Mouse (Mus musculus) lung, postnatal 0 days (tissue): Measurements from ENCODE around the gene Cbl. TPM values are rescaled to one million over a fixed set of nuclear protein-coding genes. Genes with fewer than 3 reads are reported as not detected.
A peak's percentile ranks its signal among the peaks of the same experiment; 100 is the strongest.

Source experiments
- ATAC-seq: fragments of 200-750 bp; cut with Nextera tagmentation; 2 replicates; pipeline ENCODE4 v1.8.0; 2017; ENCODE audit warnings: moderate library complexity
- DNase-seq: peaks from one replicate; pipeline ENCODE4 v3.0.0-alpha.2; 2016; ENCODE audit warnings: low spot score
- H3K27ac ChIP-seq: fragments of 300-500 bp; sonication (generic); 2 replicates; pipeline ENCODE4 v1.5.1; 2014; ENCODE audit warnings: antibody characterized with exemption, mild to moderate bottlenecking, low read length, mixed read lengths
- H3K27me3 ChIP-seq: fragments of 300-500 bp; sonication (generic); replicated peaks from 2 replicates; pipeline ENCODE4 v1.6.1; 2014; ENCODE audit warnings: low read length, mixed read lengths; ENCODE audit not compliant: insufficient read depth
- H3K36me3 ChIP-seq: fragments of 300-500 bp; sonication (generic); 2 replicates; pipeline ENCODE4 v1.6.1; 2014; ENCODE audit warnings: low read length, mixed read lengths; ENCODE audit not compliant: insufficient read depth
- H3K4me1 ChIP-seq: fragments of 300-500 bp; sonication (generic); 2 replicates; pipeline ENCODE4 v1.6.1; 2014; ENCODE audit warnings: antibody characterized with exemption, low read depth, low read length, mixed read lengths; ENCODE audit not compliant: insufficient read depth
- H3K4me2 ChIP-seq: fragments of 300-500 bp; sonication (generic); replicated peaks from 2 replicates; pipeline ENCODE4 v1.6.1; 2014; ENCODE audit warnings: low read depth, mild to moderate bottlenecking, low read length, moderate library complexity, mixed read lengths
- H3K4me3 ChIP-seq: fragments of 300-500 bp; sonication (generic); 2 replicates; pipeline ENCODE4 v1.5.1; 2014; ENCODE audit warnings: low read depth, low read length
- H3K9ac ChIP-seq: fragments of 300-500 bp; sonication (generic); replicated peaks from 2 replicates; pipeline ENCODE4 v1.6.1; 2014; ENCODE audit warnings: low read depth, mild to moderate bottlenecking
- H3K9me3 ChIP-seq: fragments of 300-500 bp; sonication (generic); 2 replicates; pipeline ENCODE4 v1.6.1; 2016; ENCODE audit warnings: low read length, mixed read lengths
- CTCF ChIP-seq: IDR thresholded peaks from 2 replicates; pipeline ENCODE4 v1.5.1; 2016; ENCODE audit warnings: antibody characterized with exemption, mild to moderate bottlenecking
- EP300 ChIP-seq: IDR thresholded peaks from 2 replicates; pipeline ENCODE4 v1.6.1; 2016; ENCODE audit warnings: antibody characterized with exemption, mild to moderate bottlenecking, control low read depth
- WGBS: fragments of 180-500 bp; shearing (Covaris S2); extraction: QIAGEN DNeasy Blood & Tissue Kit; methylation state at CpG from one replicate; pipeline ENCODE4 v1.1.7; 2014; 5-methylcytosine and 5-hydroxymethylcytosine counted together
- polyA plus RNA-seq: library from polyadenylated mRNA; unstranded; fragments of >200 nt; fragmentation: Nextera tagmentation; extraction: Ambion mirVana; gene quantifications from 2 replicates; pipeline ENCODE4 v1.2.1, GENCODE M21; 2015

The Cbl gene
- polyA plus RNA-seq, 1 experiment from 2014 or later, result 6.8 TPM

DNA sequence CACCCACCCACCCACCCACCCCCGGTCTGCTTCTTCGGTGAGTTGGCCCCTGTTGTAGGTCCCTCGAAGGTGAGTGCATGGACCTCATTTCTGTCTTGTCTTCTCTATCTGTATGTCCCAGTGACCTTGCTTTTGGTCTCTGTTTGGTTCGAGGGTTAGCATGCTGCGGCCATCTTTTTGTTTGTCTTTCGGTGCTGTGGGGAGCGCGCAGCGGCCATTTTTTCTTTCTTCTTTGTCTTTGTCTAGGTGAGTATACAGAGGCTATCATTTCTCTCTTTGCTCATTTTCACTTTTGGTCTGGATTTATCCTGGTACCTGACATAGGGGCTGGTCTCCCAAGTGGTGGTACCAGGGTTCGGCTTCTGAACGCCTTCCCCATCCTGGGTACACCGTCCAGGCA is 55.0 kb downstream of the Cbl start:
- no peak for TF ChIP-seq EP300
- no peak for TF ChIP-seq CTCF
- H3K27me3 ChIP-seq, result no peaks in the 10 kb centered on the region
- 98% methylated on average over 12 of the region's 12 CpGs for WGBS

DNA sequence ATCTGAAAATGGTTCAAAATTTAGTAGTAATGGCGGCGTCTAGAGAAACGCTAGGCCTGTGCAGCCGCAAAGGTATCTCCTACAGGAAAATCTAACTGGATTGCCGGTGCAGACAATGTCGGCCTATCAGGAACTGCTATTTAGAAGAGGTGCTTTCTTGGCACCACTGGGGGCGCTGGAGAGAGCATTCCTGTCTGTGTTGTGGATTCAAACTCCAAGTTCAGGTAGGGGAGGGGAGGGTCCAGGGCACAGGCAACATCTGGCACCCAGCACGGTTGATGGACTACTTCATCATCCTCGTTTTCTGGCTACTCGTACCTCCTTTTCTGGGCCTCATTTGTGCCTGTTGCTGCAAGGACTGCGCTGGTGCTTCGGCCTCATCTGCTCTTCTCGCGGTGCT is 55.5 kb downstream of the Cbl start:
- Histone ChIP-seq H3K36me3 (no peaks in the 10 kb centered on the region), H3K9ac (no peak overlapping the region), H3K4me2 (no peak overlapping the region), H3K9me3 (no peaks in the 10 kb centered on the region), H3K4me3 (no peak overlapping the region), H3K4me1 (no peaks in the 10 kb centered on the region), H3K27ac (no peak overlapping the region), H3K27me3 (no peaks in the 10 kb centered on the region)
- DNase-seq (no peak), ATAC-seq (no peak)
- TF ChIP-seq CTCF (peak; percentile 52), EP300 (no peak)
- 85% methylated on average over 14 of the region's 14 CpGs for WGBS

More for the DNA sequence above, 55.0 kb downstream of the Cbl start:
- Histone ChIP-seq H3K9ac (no peak overlapping the region), H3K9me3 (no peaks in the 10 kb centered on the region), H3K4me2 (no peak overlapping the region), H3K4me3 (no peak overlapping the region), H3K27ac (no peak overlapping the region), H3K36me3 (no peaks in the 10 kb centered on the region), H3K4me1 (no peaks in the 10 kb centered on the region)
- DNase-seq (no peak), ATAC-seq (no peak)

DNA sequence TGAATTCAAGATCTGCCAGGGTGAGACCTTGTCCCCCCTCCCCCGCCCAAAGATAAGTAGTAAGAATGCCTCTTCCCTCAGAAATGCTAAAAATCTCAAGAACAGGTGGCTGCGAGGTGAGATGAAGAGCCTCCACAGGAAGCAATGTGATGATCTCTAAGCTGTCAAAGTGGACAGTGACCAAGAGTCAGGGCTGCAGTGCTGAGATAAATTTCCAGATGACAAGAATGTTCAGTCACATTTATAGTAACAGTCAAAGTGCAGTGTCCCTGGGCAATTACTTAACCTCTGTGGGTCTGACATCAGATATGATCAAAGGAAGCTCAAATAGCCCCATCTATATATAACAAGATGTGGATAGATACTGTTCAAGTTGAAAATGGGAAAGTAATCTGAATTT is 56.4 kb downstream of the Cbl start:
- Histone ChIP-seq H3K36me3 (no peaks in the 10 kb centered on the region), H3K4me1 (no peaks in the 10 kb centered on the region), H3K9ac (no peak overlapping the region), H3K27ac (no peak overlapping the region), H3K27me3 (no peaks in the 10 kb centered on the region), H3K9me3 (no peaks in the 10 kb centered on the region), H3K4me2 (no peak overlapping the region), H3K4me3 (no peak overlapping the region)
- ATAC-seq (no peak), DNase-seq (no peak)
- 54% methylated on average over 2 of the region's 2 CpGs for WGBS
- no peak for TF ChIP-seq EP300
- no peak for TF ChIP-seq CTCF

DNA sequence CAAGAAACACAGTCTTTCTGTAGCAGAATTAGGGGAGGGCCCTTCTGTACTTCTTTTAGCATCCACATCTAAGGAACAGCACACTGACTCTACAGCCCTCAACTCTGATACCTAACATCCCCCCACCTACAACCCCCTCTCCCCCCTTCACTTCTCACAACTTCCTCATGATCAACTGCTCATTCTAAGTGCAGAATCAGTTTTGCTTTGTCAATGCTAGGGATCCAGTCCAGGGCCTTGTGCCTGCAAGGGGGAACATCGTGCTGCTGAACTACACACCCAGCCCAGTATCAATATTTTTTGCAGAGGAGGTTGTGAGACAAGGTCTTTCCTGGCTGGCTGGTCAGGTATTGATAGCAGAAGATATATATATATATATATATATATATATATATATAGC is 57.9 kb downstream of the Cbl start:
- ATAC-seq (no peak), DNase-seq (no peak)
- Histone ChIP-seq H3K4me2 (no peak overlapping the region), H3K36me3 (peaks cover 5% of the 10 kb centered on the region; the same call in 1 of the 2 replicates), H3K27ac (peak overlapping the region; percentile 14; the same call in 1 of the 2 replicates), H3K4me3 (no peak overlapping the region), H3K4me1 (no peaks in the 10 kb centered on the region), H3K27me3 (no peaks in the 10 kb centered on the region), H3K9ac (no peak overlapping the region), H3K9me3 (no peaks in the 10 kb centered on the region)
- TF ChIP-seq CTCF (no peak), EP300 (no peak)
- WGBS, result 82% methylated on average over 1 of the region's 1 CpGs

DNA sequence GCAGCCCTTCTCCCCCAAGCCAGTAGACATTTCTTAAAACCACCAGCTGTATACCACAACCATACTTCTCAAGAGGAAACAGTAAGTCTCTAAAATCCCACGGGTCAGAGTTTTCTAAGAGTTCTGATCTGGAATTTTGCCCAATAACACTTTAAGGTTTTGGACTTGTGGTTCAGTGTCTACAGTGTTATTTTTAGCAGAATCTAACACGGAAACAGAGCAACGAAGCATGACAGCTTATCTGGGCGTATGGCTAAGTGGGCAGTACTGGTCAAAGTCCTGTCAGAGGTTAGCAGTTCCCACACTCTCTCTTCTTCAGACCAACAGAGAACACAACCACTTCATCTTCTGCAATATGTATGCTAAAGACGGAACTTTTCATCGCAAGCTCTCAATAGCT is 58.3 kb downstream of the Cbl start:
- H3K27me3 ChIP-seq, result no peaks in the 10 kb centered on the region
- no peak overlapping the region for H3K4me2 ChIP-seq
- TF ChIP-seq CTCF, result no peak
- TF ChIP-seq EP300, result no peak
- peaks cover 5% of the 10 kb centered on the region; the same call in 1 of the 2 replicates for H3K36me3 ChIP-seq
- no peaks in the 10 kb centered on the region for H3K4me1 ChIP-seq
- H3K9ac ChIP-seq, result no peak overlapping the region
- ATAC-seq (no peak), DNase-seq (peak; percentile 44)
- peak overlapping the region; percentile 14; the same call in 1 of the 2 replicates for H3K27ac ChIP-seq
- H3K9me3 ChIP-seq, result no peaks in the 10 kb centered on the region
- H3K4me3 ChIP-seq, result no peak overlapping the region
- WGBS, result 23% methylated on average over 6 of the region's 6 CpGs

DNA sequence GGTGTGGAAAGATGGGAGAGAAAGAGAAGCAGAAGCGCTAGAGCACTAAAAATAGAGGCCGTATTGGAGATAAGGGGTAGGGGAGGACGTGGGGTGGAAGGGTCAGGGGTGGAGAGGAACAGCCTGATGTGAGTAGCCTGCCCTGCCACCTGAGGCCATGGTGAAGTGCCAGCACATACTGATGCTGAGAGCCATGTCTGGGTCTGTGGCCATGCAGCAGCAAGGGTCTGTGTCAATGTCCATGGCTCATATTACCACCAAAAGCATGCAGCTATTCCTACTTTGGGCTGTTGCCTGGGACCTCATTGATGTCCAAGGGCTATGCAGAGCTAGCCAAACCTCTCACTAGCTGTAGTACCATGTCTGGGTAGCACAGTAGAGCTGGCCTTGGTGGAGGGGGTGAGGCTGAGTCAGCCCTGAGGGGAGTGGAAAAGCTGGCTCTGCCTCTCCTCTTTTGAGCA is 63.1 kb downstream of the Cbl start:
- TF ChIP-seq CTCF (no peak), EP300 (no peak)
- Histone ChIP-seq H3K36me3 (peaks cover 13% of the 10 kb centered on the region; the same call in 1 of the 2 replicates), H3K4me3 (no peak overlapping the region), H3K4me1 (no peaks in the 10 kb centered on the region), H3K27ac (no peak overlapping the region), H3K4me2 (no peak overlapping the region), H3K9ac (no peak overlapping the region), H3K27me3 (no peaks in the 10 kb centered on the region), H3K9me3 (no peaks in the 10 kb centered on the region)
- 77% methylated on average over 3 of the region's 3 CpGs for WGBS
- no peak for ATAC-seq
- DNase-seq, result no peak

DNA sequence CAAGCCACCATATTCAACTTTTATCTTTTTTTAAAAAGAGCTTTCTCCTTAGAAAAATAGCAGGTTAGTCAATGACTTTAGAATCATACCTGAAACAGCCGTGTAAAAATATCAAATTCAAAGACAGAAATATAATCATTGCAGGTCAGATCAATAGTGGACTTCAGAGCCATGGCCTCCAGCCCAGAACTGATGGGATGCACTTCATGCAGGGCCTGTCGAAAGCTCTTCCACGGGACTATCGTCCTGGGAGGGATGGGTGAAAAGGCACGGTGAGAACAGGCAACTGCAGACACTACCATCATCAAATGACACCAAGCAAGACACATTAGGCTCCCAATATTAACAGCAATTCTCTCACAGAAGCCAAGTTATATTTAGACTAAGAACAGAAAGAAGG is 64.9 kb downstream of the Cbl start:
- Histone ChIP-seq H3K9me3 (no peaks in the 10 kb centered on the region), H3K4me1 (no peaks in the 10 kb centered on the region), H3K27ac (no peak overlapping the region), H3K27me3 (no peaks in the 10 kb centered on the region), H3K4me2 (no peak overlapping the region), H3K9ac (no peak overlapping the region), H3K4me3 (no peak overlapping the region), H3K36me3 (peaks cover 13% of the 10 kb centered on the region; the same call in 1 of the 2 replicates)
- no peak for DNase-seq
- WGBS, result 84% methylated on average over 5 of the region's 5 CpGs
- TF ChIP-seq CTCF (no peak), EP300 (no peak)
- no peak for ATAC-seq
